Mouse (Mus musculus): ENCODE measurements around the gene Mbd6. TPM values are rescaled to one million over a fixed set of nuclear protein-coding genes. Genes with fewer than 3 reads are reported as not detected.

The Mbd6 gene
- polyA plus RNA-seq, 1 experiment from 2014 or later, result 11.6 TPM

DNA sequence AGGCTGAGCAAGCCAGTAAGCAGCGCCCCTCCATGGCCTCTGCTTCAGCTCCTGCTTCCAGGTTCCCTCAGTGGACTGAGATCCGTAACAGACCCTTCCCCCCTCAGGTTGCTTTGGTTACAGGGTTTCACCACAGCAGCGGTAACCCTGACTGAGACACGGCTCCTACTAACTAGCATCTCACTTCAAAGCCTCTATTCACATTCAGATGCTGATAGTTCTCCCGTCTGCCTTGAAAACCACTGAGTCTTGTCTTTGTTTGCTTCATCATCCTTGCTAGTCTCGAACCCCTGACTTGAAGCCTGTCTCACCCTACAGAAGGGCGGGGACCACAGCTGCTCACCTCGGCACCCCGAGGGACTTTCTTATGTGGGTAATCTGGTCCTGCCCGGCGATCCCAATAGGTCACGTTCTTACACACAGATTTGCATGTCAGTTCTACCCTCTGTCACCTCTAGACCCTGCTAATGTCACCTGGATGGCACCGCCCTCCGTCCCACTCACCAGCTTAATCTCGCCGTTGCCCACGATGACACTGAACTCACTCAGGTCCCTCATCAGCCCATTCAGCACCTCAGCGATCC is 50.5 kb downstream of the Mbd6 start:
- no peaks in the 10 kb centered on the region for H3K4me1 ChIP-seq (ENCODE audit: control insufficient read depth, insufficient read depth, low read length)
- no peak overlapping the region for H3K4me3 ChIP-seq (replicated peaks; ENCODE audit: low read length)
- no peak overlapping the region for H3K9ac ChIP-seq (ENCODE audit: low read length)
- H3K9me3 ChIP-seq (replicated peaks; ENCODE audit: control insufficient read depth, low read length), result no peaks in the 10 kb centered on the region
- no peaks in the 10 kb centered on the region for H3K27me3 ChIP-seq (ENCODE audit: control insufficient read depth, insufficient read depth, low read length)
- H3K4me2 ChIP-seq (ENCODE audit: low read depth, low read length), result no peak overlapping the region
- 65% methylated on average over 18 of the region's 18 CpGs for WGBS
- ATAC-seq (ENCODE audit: insufficient read depth, low FRiP score), result no peak
- H3K27ac ChIP-seq (ENCODE audit: low read length), result no peak overlapping the region
- no peaks in the 10 kb centered on the region for H3K36me3 ChIP-seq (ENCODE audit: control insufficient read depth, insufficient read depth, low read length)

DNA sequence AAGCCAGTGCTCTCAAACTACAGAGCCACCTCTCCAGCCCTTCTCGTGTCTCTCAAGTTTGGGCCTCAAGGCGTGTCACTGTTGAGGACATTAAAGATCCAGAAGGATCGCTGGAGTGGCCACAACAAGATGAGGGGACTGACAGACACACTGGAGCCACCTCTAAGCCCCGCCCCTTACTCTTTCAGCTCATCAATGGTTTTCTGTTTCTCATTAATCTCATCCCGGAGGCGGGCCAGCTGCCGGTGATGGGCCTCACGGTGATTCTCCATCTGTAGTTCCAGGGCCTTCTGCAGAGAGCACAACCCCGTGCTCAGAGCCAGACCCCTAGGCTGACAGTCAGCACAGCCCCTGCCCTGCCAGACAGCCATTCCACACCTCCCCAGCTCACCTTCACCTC is 52.3 kb downstream of the Mbd6 start:
- Histone ChIP-seq H3K4me2 (ENCODE audit: low read depth, low read length) (no peak overlapping the region), H3K4me1 (ENCODE audit: control insufficient read depth, insufficient read depth, low read length) (no peaks in the 10 kb centered on the region), H3K27ac (ENCODE audit: low read length) (no peak overlapping the region), H3K36me3 (ENCODE audit: control insufficient read depth, insufficient read depth, low read length) (no peaks in the 10 kb centered on the region), H3K9ac (ENCODE audit: low read length) (no peak overlapping the region), H3K27me3 (ENCODE audit: control insufficient read depth, insufficient read depth, low read length) (no peaks in the 10 kb centered on the region), H3K4me3 (replicated peaks; ENCODE audit: low read length) (no peak overlapping the region), H3K9me3 (replicated peaks; ENCODE audit: control insufficient read depth, low read length) (no peaks in the 10 kb centered on the region)
- ATAC-seq (ENCODE audit: insufficient read depth, low FRiP score), result no peak
- 53% methylated on average over 9 of the region's 9 CpGs for WGBS

DNA sequence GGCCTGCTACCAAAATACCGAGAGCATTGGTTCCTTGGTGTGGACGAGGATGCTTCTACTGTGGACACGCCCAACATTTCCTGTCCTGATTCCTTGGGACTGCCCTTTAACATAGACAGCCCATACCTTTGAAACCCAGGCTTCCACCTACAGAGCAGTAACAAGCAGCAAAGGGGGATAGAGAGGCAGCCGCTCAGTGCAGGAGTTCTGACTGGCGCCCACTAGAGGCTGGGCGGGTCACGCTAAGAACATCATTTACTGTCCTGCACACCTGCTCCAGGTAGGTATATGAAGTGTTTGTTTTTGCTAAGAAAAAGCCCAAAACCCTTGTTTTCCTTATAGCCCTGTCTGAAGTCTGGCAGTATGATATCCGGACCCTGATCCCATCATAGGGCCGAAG is 55.7 kb downstream of the Mbd6 start:
- H3K9me3 ChIP-seq (replicated peaks; ENCODE audit: control insufficient read depth, low read length), result no peaks in the 10 kb centered on the region
- 77% methylated on average over 9 of the region's 9 CpGs for WGBS
- no peak for ATAC-seq (ENCODE audit: insufficient read depth, low FRiP score)
- H3K27ac ChIP-seq (ENCODE audit: low read length), result no peak overlapping the region
- no peaks in the 10 kb centered on the region for H3K27me3 ChIP-seq (ENCODE audit: control insufficient read depth, insufficient read depth, low read length)
- no peak overlapping the region for H3K4me3 ChIP-seq (replicated peaks; ENCODE audit: low read length)
- 0 out of 2 replicates have a peak, but pooled peaks cover 6% of the 10 kb centered on the region for H3K4me1 ChIP-seq (ENCODE audit: control insufficient read depth, insufficient read depth, low read length)
- no peaks in the 10 kb centered on the region for H3K36me3 ChIP-seq (ENCODE audit: control insufficient read depth, insufficient read depth, low read length)
- H3K4me2 ChIP-seq (ENCODE audit: low read depth, low read length), result no peak overlapping the region
- H3K9ac ChIP-seq (ENCODE audit: low read length), result no peak overlapping the region

Other genes with a start within 250 kb of the Mbd6 start
- gene Mettl1, start 247.6 kb downstream of the Mbd6 start, polyA plus RNA-seq (2015; fragmentation: Nextera tagmentation; extraction: Ambion mirVana), result 49.4 and 49.5 TPM in 2 replicates
- 1.3 and 1.5 TPM in 2 replicates for gene Eef1akmt3, start 247.5 kb downstream of the Mbd6 start, polyA plus RNA-seq (2015; fragmentation: Nextera tagmentation; extraction: Ambion mirVana)
- gene Cyp27b1, start 240.8 kb downstream of the Mbd6 start, polyA plus RNA-seq (2015; fragmentation: Nextera tagmentation; extraction: Ambion mirVana), result 0.21 and 0.37 TPM in 2 replicates
- 0.66 and 0.72 TPM in 2 replicates for gene March9, start 228.8 kb downstream of the Mbd6 start, polyA plus RNA-seq (2015; fragmentation: Nextera tagmentation; extraction: Ambion mirVana)
- 1,208 and 1,239 TPM in 2 replicates for gene Cdk4, start 225.5 kb downstream of the Mbd6 start, polyA plus RNA-seq (2015; fragmentation: Nextera tagmentation; extraction: Ambion mirVana)
- gene Tspan31, start 218.8 kb downstream of the Mbd6 start, polyA plus RNA-seq (2015; fragmentation: Nextera tagmentation; extraction: Ambion mirVana), result 158 and 177 TPM in 2 replicates
- gene Agap2, start 213.7 kb downstream of the Mbd6 start, polyA plus RNA-seq (2015; fragmentation: Nextera tagmentation; extraction: Ambion mirVana), result 0.09 and 0.62 TPM in 2 replicates
- gene Os9, start 167.9 kb downstream of the Mbd6 start, polyA plus RNA-seq (2015; fragmentation: Nextera tagmentation; extraction: Ambion mirVana), result 114 and 128 TPM in 2 replicates
- 29.3 and 34.3 TPM in 2 replicates for gene B4galnt1, start 123.8 kb downstream of the Mbd6 start, polyA plus RNA-seq (2015; fragmentation: Nextera tagmentation; extraction: Ambion mirVana)
- gene Slc26a10, start 108.4 kb downstream of the Mbd6 start, polyA plus RNA-seq (2015; fragmentation: Nextera tagmentation; extraction: Ambion mirVana), result 1.2 and 1.4 TPM in 2 replicates
- gene Arhgef25, start 98.9 kb downstream of the Mbd6 start, polyA plus RNA-seq (2015; fragmentation: Nextera tagmentation; extraction: Ambion mirVana), result 71.3 and 77.0 TPM in 2 replicates
- 68.6 and 79.4 TPM in 2 replicates for gene Dtx3, start 93.3 kb downstream of the Mbd6 start, polyA plus RNA-seq (2015; fragmentation: Nextera tagmentation; extraction: Ambion mirVana)
- 33.5 and 34.4 TPM in 2 replicates for gene Pip4k2c, start 77.4 kb downstream of the Mbd6 start, polyA plus RNA-seq (2015; fragmentation: Nextera tagmentation; extraction: Ambion mirVana)
- gene Kif5a, start 25.7 kb downstream of the Mbd6 start, polyA plus RNA-seq (2015; fragmentation: Nextera tagmentation; extraction: Ambion mirVana), result 6.5 and 6.7 TPM in 2 replicates
- gene Dctn2, start 22.6 kb downstream of the Mbd6 start, polyA plus RNA-seq (2015; fragmentation: Nextera tagmentation; extraction: Ambion mirVana), result 171 and 173 TPM in 2 replicates
- 98.9 and 104 TPM in 2 replicates for gene Mars, start 22.8 kb upstream of the Mbd6 start, polyA plus RNA-seq (2015; fragmentation: Nextera tagmentation; extraction: Ambion mirVana)
- gene Arhgap9, start 32.9 kb upstream of the Mbd6 start, polyA plus RNA-seq (2015; fragmentation: Nextera tagmentation; extraction: Ambion mirVana), result 4.2 and 6.6 TPM in 2 replicates
- 9.8 and 9.9 TPM in 2 replicates for gene Gli1, start 53.0 kb upstream of the Mbd6 start, polyA plus RNA-seq (2015; fragmentation: Nextera tagmentation; extraction: Ambion mirVana)
- gene Inhbe, start 65.4 kb upstream of the Mbd6 start, polyA plus RNA-seq (2015; fragmentation: Nextera tagmentation; extraction: Ambion mirVana), result 0.06 TPM in 1 of 2 replicates, not detected in the other
- gene Inhbc, start 81.4 kb upstream of the Mbd6 start, polyA plus RNA-seq (2015; fragmentation: Nextera tagmentation; extraction: Ambion mirVana), result 0.15 and 0.27 TPM in 2 replicates
- 19.3 and 22.5 TPM in 2 replicates for gene R3hdm2, start 91.3 kb upstream of the Mbd6 start, polyA plus RNA-seq (2015; fragmentation: Nextera tagmentation; extraction: Ambion mirVana)
- 0.70 and 5.5 TPM in 2 replicates for gene Stac3, start 212.7 kb upstream of the Mbd6 start, polyA plus RNA-seq (2015; fragmentation: Nextera tagmentation; extraction: Ambion mirVana)
- gene Ndufa4l2, start 225.9 kb upstream of the Mbd6 start, polyA plus RNA-seq (2015; fragmentation: Nextera tagmentation; extraction: Ambion mirVana), result 192 and 231 TPM in 2 replicates
- gene Shmt2, start 233.4 kb upstream of the Mbd6 start, polyA plus RNA-seq (2015; fragmentation: Nextera tagmentation; extraction: Ambion mirVana), result 152 and 163 TPM in 2 replicates
- gene Nxph4, start 245.5 kb upstream of the Mbd6 start, polyA plus RNA-seq (2015; fragmentation: Nextera tagmentation; extraction: Ambion mirVana), result 3.4 and 4.6 TPM in 2 replicates

All from stomach, embryonic 16.5 days (tissue).